Mouse (Mus musculus): Measurements from ENCODE around the gene Kif19a.

The Kif19a gene

DNA sequence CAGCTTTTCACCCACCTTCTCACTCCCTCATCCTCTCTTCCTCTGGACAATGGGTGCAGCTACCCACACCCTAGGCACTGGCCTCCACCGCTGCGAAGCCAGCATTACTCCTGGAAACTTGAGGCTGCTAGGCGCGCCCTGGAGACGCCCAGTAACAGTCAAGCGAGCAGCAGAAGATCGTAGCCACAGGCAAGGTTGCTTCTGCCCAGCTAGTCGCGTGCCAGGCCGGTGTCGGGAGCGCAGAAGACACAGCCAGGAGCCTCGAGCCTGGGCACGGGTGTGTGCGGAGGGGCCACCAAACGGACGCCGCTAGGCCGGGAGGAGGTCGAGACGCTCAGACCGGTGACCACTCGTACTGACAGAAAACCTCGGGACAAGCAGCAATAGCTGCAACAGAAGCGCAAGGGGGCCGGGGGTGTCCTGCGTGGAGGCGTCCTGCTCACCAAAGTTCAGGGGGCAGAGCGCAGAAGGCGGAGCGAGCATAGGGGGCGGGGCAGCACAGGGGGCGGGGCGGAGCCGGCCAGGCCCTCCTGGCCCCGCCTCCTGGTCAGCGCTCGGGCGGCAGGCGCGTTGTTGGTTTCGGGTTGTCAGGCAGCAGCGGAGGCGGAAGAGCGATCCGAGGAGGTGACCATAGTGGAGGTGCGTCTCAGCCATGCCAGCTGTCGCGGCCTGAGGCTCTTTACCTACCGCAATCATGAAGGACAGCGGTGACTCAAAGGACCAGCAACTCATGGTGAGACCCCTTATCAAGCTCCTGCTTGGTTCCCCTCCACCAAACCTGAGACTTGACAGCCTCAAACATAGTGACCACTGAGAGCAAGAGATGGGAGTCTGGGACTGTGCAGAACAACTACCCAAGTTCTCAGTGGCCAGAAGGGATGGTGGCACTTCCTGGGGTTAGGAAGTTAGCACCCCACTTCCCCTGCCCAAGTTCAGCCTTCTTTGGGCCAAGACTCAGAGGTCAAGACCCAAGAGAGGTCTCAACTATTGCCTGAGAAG, at the start of gene Kif19a:
Gene Kif19a, plus strand, starts transcription at position 569 of the 999 bp plus-strand sequence.
- DNase-seq = peak; percentile 62

DNA sequence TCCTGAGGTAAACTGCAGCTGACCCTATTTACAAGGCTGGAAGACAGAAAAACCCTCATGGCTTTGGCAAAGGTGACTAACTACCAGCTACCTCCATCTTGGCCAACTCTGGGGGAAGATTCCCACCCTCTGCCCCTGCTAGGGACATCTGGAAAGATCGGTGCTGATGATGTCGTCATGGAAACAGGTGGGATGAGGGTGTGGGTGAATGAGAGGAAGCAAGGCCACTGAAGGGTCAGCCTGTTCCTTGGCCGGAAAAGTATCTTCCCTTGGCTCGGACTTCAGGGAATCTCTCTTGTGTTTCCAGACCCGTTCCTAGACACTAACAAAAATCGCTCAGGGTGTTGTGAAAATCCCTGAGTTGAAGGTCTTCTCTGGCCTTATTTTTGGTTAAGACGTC, 49.7 kb upstream of the Kif19a start:
- DNase-seq = no peak

DNA sequence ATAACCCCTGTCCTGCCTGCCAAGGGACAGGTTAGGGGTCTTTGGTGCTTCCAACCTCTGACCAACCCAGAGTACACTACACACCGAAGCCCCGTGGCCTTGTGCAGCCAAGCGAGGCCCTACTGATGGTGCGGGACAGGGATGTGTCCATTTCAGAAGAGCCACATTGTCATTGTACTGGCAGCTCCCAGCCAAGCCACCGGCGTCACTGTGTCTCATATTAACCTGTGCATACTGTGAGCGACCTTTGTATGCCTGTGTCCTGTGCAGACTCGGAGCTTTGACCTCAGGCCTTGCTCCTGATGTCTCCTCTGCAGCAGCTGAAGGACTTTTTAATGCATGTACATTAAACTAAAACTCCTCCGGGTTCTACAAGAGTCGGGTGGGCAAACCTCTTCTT, 44.7 kb upstream of the Kif19a start:
- DNase-seq = no peak

GRCm38 (mm10) chr11:114722438-114722837, 42.8 kb upstream of the Kif19a start:
- DNase-seq = no peak

DNA sequence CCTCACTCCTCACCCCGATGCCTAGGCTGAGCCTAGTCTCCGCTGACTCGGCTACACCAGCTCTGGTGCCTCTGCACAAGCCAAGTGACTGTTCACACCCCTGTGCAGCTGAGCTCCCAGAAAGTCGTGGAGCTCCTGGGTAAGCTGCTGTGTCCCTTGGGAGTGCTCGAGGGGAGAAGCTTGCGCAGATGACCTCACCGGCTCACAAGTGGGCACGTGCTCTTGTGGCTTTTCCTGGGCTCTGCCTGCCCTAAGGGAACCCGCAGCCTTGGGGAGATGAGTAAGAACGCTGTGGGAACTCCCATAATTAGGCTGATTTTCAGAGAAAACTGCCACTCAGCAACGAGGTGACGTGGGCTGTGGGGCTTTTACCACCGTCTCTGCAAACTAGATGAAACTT, 42.2 kb upstream of the Kif19a start:
- no peak for DNase-seq

- DNase-seq = peak; percentile 35
Observed at GRCm38 (mm10) chr11:114724787-114725590, 40.2 kb upstream of the Kif19a start.

- peak; percentile 73 for DNase-seq
Observed at GRCm38 (mm10) chr11:114726965-114727825, 38.0 kb upstream of the Kif19a start, which contains the start of gene Dnaic2. Dnaic2 (plus strand) TSS chr11:114727408.

DNA sequence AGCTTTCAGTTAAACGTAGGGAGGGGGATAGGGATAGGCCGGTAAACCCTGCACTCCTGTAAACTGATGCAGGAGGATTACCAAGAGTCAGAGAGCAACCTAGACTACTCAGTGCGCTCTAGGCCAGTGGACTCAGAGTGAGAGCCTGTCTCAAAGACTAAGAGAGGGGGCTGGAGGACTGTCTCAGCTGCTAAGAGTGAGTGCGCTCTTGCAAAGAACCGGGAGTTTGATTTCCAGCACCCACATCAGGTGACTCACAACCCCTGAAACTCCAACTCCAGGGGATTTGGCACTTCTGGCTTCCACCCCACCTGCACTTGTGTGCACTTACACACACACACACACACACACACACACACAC, 37.4 kb upstream of the Kif19a start:
- no peak for DNase-seq

- peak; percentile 33 for DNase-seq
Observed at GRCm38 (mm10) chr11:114728333-114728732, 36.9 kb upstream of the Kif19a start.

- DNase-seq = no peak
Observed at GRCm38 (mm10) chr11:114729832-114730363, 35.3 kb upstream of the Kif19a start.

DNA sequence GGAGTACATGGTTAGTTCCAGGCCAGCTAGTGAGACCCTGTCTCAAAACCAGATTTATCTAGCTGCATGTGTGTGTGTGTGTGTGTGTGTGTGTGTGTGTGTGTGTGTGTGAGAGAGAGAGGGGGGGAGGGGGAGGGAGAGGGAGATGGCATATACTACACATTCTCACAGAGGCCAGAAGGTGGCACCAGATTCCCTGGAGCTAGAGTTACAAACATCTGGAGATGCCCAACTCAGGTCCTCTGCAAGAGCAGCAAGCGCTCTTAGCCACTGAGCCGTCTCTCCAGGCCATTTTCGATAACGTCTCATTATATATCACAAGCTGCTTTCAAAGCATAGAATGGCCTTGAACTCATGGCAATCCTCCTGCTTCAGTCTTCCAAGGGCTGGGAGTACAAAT, 33.5 kb upstream of the Kif19a start:
- no peak for DNase-seq

- DNase-seq = no peak
Observed at GRCm38 (mm10) chr11:114732890-114733289, 32.3 kb upstream of the Kif19a start.

- no peak for DNase-seq
Observed at GRCm38 (mm10) chr11:114736111-114736510, 29.1 kb upstream of the Kif19a start.

DNA sequence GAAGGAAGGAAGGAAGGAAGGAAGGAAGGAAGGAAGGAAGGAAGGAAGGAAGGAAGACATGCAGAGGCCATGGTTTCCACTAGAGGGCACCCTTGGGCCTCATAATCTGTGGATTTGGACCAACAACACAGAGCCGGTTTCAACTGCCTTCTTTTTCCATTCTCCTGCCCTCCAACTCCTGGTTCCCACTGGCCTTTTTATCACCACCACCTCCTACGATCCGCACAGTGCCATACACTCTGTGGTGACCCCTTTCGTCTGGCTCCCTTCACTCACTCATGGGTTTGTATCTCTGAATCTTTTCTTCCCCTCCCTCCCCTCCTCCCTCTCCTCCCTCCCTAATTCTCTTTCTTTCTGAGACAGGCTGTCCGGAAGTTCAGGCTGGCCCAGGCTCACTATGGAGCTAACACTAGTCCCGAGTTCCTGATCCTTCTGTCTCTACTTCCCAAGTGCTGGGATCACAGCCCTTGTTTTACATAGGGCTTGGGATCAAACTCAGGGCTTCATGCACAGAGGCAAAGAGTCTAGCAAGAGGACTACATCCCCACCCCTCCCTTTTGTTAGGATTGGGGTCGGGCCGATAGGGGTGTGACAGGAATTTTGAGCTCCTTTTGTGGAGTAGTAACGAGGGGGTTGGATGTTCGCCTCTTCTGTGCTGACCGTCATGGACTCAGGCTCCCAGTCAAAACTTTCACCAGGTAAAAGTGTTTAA, 28.1 kb upstream of the Kif19a start:
- peak; percentile 59 for DNase-seq

DNA sequence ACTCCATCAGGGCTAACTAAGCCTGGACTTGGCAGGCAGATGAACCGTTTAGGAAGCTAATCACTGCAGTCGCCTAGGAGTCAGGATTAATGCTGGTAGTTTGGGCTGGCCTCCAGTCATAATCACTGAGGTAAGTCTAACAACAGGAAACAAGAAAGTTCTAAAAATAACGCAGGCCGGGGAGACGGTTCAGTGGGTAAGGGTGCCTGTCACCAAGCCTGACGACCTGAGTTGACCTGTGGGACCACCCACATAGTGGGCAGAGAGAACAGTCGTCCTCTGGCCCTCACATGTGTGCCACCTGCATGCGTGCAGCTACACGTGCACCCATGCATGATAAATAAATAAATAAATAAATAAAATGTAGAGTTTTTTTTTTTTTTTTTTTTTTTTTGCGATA, 24.6 kb upstream of the Kif19a start:
- DNase-seq = no peak

GRCm38 (mm10) chr11:114741451-114741850, 23.7 kb upstream of the Kif19a start:
- DNase-seq = no peak

GRCm38 (mm10) chr11:114745134-114745533, 20.1 kb upstream of the Kif19a start:
- peak; percentile 96 for DNase-seq

DNA sequence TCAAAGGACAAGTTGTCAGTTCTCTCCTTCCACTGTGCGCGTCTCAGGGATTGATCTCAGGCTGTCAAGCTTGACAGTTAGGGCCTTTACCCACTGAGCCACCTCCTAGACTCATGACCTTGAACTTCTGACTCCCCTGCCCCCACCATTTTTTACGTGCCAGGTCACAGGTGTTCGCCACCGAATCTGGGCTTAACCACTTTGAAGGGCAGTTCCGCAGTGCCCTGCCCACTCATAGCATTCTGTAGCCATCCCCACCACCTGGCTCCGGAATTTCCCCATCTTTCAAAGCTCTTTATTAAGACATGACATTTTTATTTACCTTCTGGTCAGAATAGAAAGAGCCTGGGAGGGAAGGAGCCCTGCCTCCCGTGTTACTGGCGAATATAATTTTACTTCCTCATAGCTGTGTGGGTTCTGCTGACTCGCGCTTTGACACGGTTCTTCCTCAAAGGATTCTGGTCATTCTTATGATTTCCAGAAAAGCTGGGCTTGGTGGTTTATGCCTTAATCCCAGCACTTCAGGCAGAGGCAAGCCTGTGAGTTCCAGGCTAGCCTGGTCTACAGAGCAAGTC, 17.5 kb upstream of the Kif19a start:
- no peak for DNase-seq

DNA sequence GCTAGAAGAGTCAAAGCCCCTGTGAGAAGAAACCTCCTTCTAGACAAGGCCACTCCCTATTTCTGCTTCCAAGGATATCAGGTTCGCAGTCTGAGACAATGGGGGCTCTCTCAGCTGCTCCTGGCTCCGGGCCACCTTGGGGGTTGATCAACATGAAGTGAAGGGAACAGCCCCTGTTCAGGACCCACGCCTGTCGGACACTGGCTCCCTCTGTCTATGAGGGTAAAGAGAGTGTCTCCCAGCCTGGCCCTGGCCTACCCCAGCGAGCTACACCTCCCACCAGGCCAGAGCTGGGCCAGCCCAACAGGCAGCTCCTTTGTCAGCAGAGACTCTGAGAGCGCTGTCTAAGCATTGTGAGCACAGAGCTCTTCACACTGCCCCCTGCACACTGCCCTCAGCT, 4.7 kb downstream of the Kif19a start:
- DNase-seq = no peak

DNA sequence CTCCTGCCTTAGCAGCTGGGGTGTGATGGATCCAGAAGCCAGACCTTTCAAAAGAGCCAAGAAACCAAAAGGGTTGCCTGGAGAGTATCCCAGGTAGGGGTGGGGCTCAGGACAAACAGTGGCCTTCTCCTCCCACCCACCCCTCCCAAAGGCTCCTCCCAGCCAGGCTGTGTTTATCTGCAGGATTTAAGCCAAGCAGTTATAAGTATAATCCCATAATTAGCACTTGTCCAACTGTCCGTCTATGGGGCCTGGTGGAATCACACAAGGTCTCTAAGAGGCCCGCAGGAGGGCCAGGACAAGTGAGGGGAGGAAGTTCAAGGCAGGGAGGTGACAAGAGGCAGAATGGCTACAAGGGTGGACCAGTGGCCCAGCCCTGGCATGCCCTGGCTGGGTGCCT, 6.7 kb downstream of the Kif19a start:
- DNase-seq = no peak

DNA sequence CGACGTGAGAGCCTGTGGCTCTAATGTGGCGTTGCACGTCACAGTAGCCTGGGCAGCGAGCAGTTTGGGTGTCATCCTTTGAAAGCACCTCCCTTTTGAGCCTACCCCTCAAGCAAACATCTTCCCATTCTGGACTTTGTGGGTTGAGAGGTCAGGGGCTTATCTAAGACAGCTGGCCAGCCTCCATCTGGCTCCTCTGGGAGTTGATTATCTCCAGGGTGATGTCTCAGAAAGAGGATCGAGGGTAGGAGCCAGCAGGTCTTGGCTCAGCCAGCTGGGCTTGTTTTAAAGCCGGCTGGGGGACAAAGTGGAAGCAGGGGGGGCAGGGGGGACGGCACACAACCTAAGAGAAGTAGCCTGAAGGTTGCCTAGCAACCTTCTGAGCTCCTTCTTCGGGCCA, 14.9 kb downstream of the Kif19a start:
- no peak for DNase-seq

Measured in lung, postnatal 14 days (tissue).